Mouse (Mus musculus) ES-Bruce4 (cell line): ENCODE data around the gene Ddit4.

ENCODE experiments used
- CTCF ChIP-seq: IDR thresholded peaks from one replicate; pipeline ENCODE4 v1.8.1; 2011; ENCODE audit warnings: low read depth, low read length
- EP300 ChIP-seq: IDR thresholded peaks from 2 replicates; pipeline ENCODE4 v1.6.1; 2011; ENCODE audit warnings: low read depth, low read length; ENCODE audit not compliant: insufficient read depth
- POLR2A ChIP-seq: IDR thresholded peaks from one replicate; pipeline ENCODE4 v1.8.1; 2011; ENCODE audit warnings: low read length; ENCODE audit not compliant: insufficient read depth

DNA sequence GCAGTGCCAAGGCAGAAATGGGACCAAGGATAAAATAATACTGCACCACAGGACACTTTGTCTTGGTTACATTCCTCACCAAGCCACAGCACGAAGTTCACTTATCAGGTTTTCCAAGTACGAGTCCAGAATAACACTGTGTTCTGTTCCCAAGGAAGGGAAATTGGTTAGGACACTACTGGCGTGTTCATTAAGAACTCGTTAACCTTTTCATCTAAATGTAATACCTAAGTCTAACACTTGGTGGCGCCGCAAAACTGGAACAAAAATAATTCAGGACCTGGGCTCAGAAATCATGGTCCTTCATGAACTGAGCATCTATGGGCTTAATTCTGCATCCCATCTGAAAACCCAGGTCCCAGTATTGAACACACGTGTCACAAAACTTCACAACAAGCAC lies 46.0 kb upstream of the Ddit4 start:
- TF ChIP-seq CTCF (no peak), POLR2A (no peak), EP300 (no peak)
